Comparison of ENCODE assay signal across 21 mouse cellular contexts in genomic region chr10:96257935-96258334, GRCm38 (mm10).
A peak's percentile ranks its signal among the peaks of the same experiment; 100 is the strongest.
DNase-seq lines count a peak whose midpoint lies in the region; ATAC-seq and TF ChIP-seq lines count a peak whose summit lies in the region.
"Had no signal": no experiment of that assay in that cellular context is flagged by ENCODE, and none has a peak within 500 bp of the region (broad histone marks: within the 10 kb centered on the region; RNA-seq: fewer than 3 reads in every experiment).

No protein-coding gene starts in this region.

- WGBS in heart, adult 2 months: 51% methylated on average over 7 of the region's 7 CpGs
- 57% methylated on average over 7 of the region's 7 CpGs for WGBS in heart, embryonic 11.5 days (ENCODE audit: insufficient replicate concordance)
- 51% methylated on average over 7 of the region's 7 CpGs for WGBS in heart, embryonic 15.5 days
- WGBS in kidney, embryonic 15.5 days: 65% methylated on average over 7 of the region's 7 CpGs
- 83% methylated on average over 7 of the region's 7 CpGs for WGBS in midbrain, embryonic 16.5 days

- H3K27ac ChIP-seq in heart, adult 2 months: 0 out of 2 replicates have a peak overlapping the region, but pooled peaks have one; percentile 17
- no peak overlapping the region for H3K27ac ChIP-seq in heart, embryonic 11.5 days (ENCODE audit: low read depth, low read length)
- H3K27ac ChIP-seq in heart, embryonic 15.5 days: peak overlapping the region; percentile 40; the same call in 1 of the 2 replicates
- peak overlapping the region; percentile 39; the same call in 1 of the 2 replicates for H3K27ac ChIP-seq in kidney, embryonic 15.5 days
- H3K27ac ChIP-seq in midbrain, embryonic 16.5 days (ENCODE audit: low read length): no peak overlapping the region
- H3K27ac ChIP-seq: embryonic facial prominence, embryonic 13.5 days; hindbrain, embryonic 15.5 days; intestine, embryonic 15.5 days; layer of hippocampus, adult 2 months; liver, embryonic 15.5 days; midbrain, embryonic 12.5 days had no signal

- no peaks in the 10 kb centered on the region for H3K9me3 ChIP-seq in heart, embryonic 11.5 days (replicated peaks; ENCODE audit: control insufficient read depth, low read length)
- no peaks in the 10 kb centered on the region for H3K9me3 ChIP-seq in heart, embryonic 15.5 days (replicated peaks)
- H3K9me3 ChIP-seq in kidney, embryonic 15.5 days (replicated peaks): no peaks in the 10 kb centered on the region; the same call in 1 of the 2 replicates
- H3K9me3 ChIP-seq in midbrain, embryonic 16.5 days (replicated peaks; ENCODE audit: control insufficient read depth, low read length, poor library complexity, severe bottlenecking): no peaks in the 10 kb centered on the region
- H3K9me3 ChIP-seq: embryonic facial prominence, embryonic 13.5 days; hindbrain, embryonic 15.5 days; intestine, embryonic 15.5 days; liver, embryonic 15.5 days; midbrain, embryonic 12.5 days had no signal

- peaks cover 2% of the 10 kb centered on the region; the same call in 1 of the 2 replicates for H3K36me3 ChIP-seq in heart, adult 2 months (ENCODE audit: control insufficient read depth, insufficient read depth, low read length)
- H3K36me3 ChIP-seq in heart, embryonic 11.5 days (ENCODE audit: control insufficient read depth, insufficient read depth, low read length): no peaks in the 10 kb centered on the region
- H3K36me3 ChIP-seq in heart, embryonic 15.5 days: no peaks in the 10 kb centered on the region
- no peaks in the 10 kb centered on the region for H3K36me3 ChIP-seq in kidney, embryonic 15.5 days
- H3K36me3 ChIP-seq in midbrain, embryonic 16.5 days (ENCODE audit: control insufficient read depth, insufficient read depth, low read length): no peaks in the 10 kb centered on the region
- H3K36me3 ChIP-seq: embryonic facial prominence, embryonic 13.5 days; hindbrain, embryonic 15.5 days; intestine, embryonic 15.5 days; liver, embryonic 15.5 days; midbrain, embryonic 12.5 days had no signal

- H3K9ac ChIP-seq in heart, adult 2 months (ENCODE audit: low read depth, low read length): no peak overlapping the region
- no peak overlapping the region for H3K9ac ChIP-seq in heart, embryonic 11.5 days (ENCODE audit: low read depth, low read length)
- H3K9ac ChIP-seq in heart, embryonic 15.5 days: no peak overlapping the region
- H3K9ac ChIP-seq in kidney, embryonic 15.5 days: no peak overlapping the region
- H3K9ac ChIP-seq in midbrain, embryonic 16.5 days (ENCODE audit: low read depth, low read length): no peak overlapping the region
- H3K9ac ChIP-seq: embryonic facial prominence, embryonic 13.5 days; hindbrain, embryonic 15.5 days; intestine, embryonic 15.5 days; liver, embryonic 15.5 days; midbrain, embryonic 12.5 days had no signal

- H3K79me2 ChIP-seq in heart, adult 2 months (replicated peaks; ENCODE audit: control insufficient read depth, insufficient read depth, low read length): no peaks in the 10 kb centered on the region

- no peak overlapping the region for H3K4me2 ChIP-seq in heart, embryonic 11.5 days
- H3K4me2 ChIP-seq in heart, embryonic 15.5 days: no peak overlapping the region
- H3K4me2 ChIP-seq in kidney, embryonic 15.5 days: no peak overlapping the region
- no peak overlapping the region for H3K4me2 ChIP-seq in midbrain, embryonic 16.5 days (ENCODE audit: low read length)
- H3K4me2 ChIP-seq: embryonic facial prominence, embryonic 13.5 days; hindbrain, embryonic 15.5 days; intestine, embryonic 15.5 days; liver, embryonic 15.5 days; midbrain, embryonic 12.5 days had no signal

- intact Hi-C loops in heart, adult 2 months (cut with DNase I): loop anchor here (5.0 kb wide), 2 partner anchors 34 to 41 kb away; no protein-coding TSS in a partner anchor

- TF ChIP-seq CTCF in heart, adult 2 months (IDR thresholded peaks at IDR 0.05): no peak

- no peaks in the 10 kb centered on the region; the same call in none of the 2 replicates for H3K4me1 ChIP-seq in heart, adult 2 months (ENCODE audit: control insufficient read depth, insufficient read depth, low read length)
- peaks cover 3% of the 10 kb centered on the region; the same call in 1 of the 2 replicates for H3K4me1 ChIP-seq in heart, embryonic 11.5 days (ENCODE audit: control insufficient read depth, insufficient read depth, low read length)
- H3K4me1 ChIP-seq in heart, embryonic 15.5 days (replicated peaks): 0 out of 2 replicates have a peak, but pooled peaks cover 4% of the 10 kb centered on the region
- H3K4me1 ChIP-seq in kidney, embryonic 15.5 days: peaks cover 7% of the 10 kb centered on the region
- no peaks in the 10 kb centered on the region for H3K4me1 ChIP-seq in midbrain, embryonic 16.5 days (ENCODE audit: control insufficient read depth, insufficient read depth, low read length)
- H3K4me1 ChIP-seq: hindbrain, embryonic 15.5 days; intestine, embryonic 15.5 days; liver, embryonic 15.5 days; midbrain, embryonic 12.5 days had no signal

- TF ChIP-seq EP300 in heart, adult 2 months (IDR thresholded peaks at IDR 0.05; ENCODE audit: insufficient read depth, low read depth, low read length): 0 out of 2 replicates have a peak, but pooled peaks have one; percentile 38

- no peak for ATAC-seq in heart, embryonic 11.5 days (replicated peaks; ENCODE audit: insufficient number of reproducible peaks, low FRiP score, low TSS enrichment)
- no peak for ATAC-seq in heart, embryonic 15.5 days (replicated peaks; ENCODE audit: insufficient number of reproducible peaks, insufficient read depth, low FRiP score, low read depth)
- ATAC-seq in kidney, embryonic 15.5 days (replicated peaks; ENCODE audit: low FRiP score): no peak
- no peak for ATAC-seq in midbrain, embryonic 16.5 days
- ATAC-seq: forebrain, embryonic 16.5 days; intestine, embryonic 15.5 days; lung, postnatal 0 days had no signal

- no peak overlapping the region for H3K4me3 ChIP-seq in heart, adult 2 months
- no peak overlapping the region for H3K4me3 ChIP-seq in heart, embryonic 11.5 days (ENCODE audit: low read depth, low read length)
- no peak overlapping the region for H3K4me3 ChIP-seq in heart, embryonic 15.5 days
- H3K4me3 ChIP-seq in kidney, embryonic 15.5 days (replicated peaks): no peak overlapping the region
- no peak overlapping the region for H3K4me3 ChIP-seq in midbrain, embryonic 16.5 days (ENCODE audit: low read depth, low read length)
- H3K4me3 ChIP-seq: embryonic facial prominence, embryonic 13.5 days; hindbrain, embryonic 15.5 days; intestine, embryonic 15.5 days; layer of hippocampus, adult 2 months; liver, embryonic 15.5 days; midbrain, embryonic 12.5 days had no signal

- DNase-seq in adrenal gland, adult (ENCODE audit: inconsistent age in 2 of 2, low spot score in 1 of 2): peak; percentile 17 to 57
- no peak for DNase-seq in adrenal gland, adult 18-20 months (ENCODE audit: low spot score in 2 of 2)
- peak; percentile 33 to 37 for DNase-seq in heart, adult 2 months
- DNase-seq in layer of hippocampus, adult 9-11 months: no peak
- DNase-seq: cerebellum, adult 9-11 months; gastrocnemius, postnatal 36 days; right cerebral cortex, postnatal 14 days; spleen, adult 18-20 months; thymus, adult 18-20 months had no signal

- no peaks in the 10 kb centered on the region for H3K27me3 ChIP-seq in heart, adult 2 months (ENCODE audit: control insufficient read depth, insufficient read depth, low read length)
- H3K27me3 ChIP-seq in heart, embryonic 11.5 days (ENCODE audit: control insufficient read depth, insufficient read depth, low read length): no peaks in the 10 kb centered on the region
- no peaks in the 10 kb centered on the region for H3K27me3 ChIP-seq in heart, embryonic 15.5 days
- H3K27me3 ChIP-seq in kidney, embryonic 15.5 days: no peaks in the 10 kb centered on the region
- no peaks in the 10 kb centered on the region for H3K27me3 ChIP-seq in midbrain, embryonic 16.5 days (ENCODE audit: control insufficient read depth, insufficient read depth, low read depth, low read length)
- H3K27me3 ChIP-seq: embryonic facial prominence, embryonic 13.5 days; hindbrain, embryonic 15.5 days; intestine, embryonic 15.5 days; liver, embryonic 15.5 days; midbrain, embryonic 12.5 days had no signal

- TF ChIP-seq POLR2A in heart, adult 2 months (IDR thresholded peaks at IDR 0.05; ENCODE audit: insufficient read depth, low read depth, low read length): no peak

Comparison
In these comparisons a context has a peak if more than half of its experiments do, and no peak if none do; other contexts are left out.
1. DNase-seq: peak in adrenal gland, adult (2 of 2) and heart, adult 2 months (2 of 2); none in adrenal gland, adult 18-20 months (0 of 2) and layer of hippocampus, adult 9-11 months (single experiment).
2. H3K27ac ChIP-seq: peak in heart, adult 2 months (single experiment), heart, embryonic 15.5 days (single experiment) and kidney, embryonic 15.5 days (single experiment); none in heart, embryonic 11.5 days (single experiment) and midbrain, embryonic 16.5 days (single experiment).